Mouse (Mus musculus): ENCODE results near the gene Ggt6. TPM values are rescaled to one million over a fixed set of nuclear protein-coding genes. Genes with fewer than 3 reads are reported as not detected.

The Ggt6 gene
- total and polyA plus RNA-seq, 3 experiments, result 0.13 to 0.19 TPM; not detected in 1

DNA sequence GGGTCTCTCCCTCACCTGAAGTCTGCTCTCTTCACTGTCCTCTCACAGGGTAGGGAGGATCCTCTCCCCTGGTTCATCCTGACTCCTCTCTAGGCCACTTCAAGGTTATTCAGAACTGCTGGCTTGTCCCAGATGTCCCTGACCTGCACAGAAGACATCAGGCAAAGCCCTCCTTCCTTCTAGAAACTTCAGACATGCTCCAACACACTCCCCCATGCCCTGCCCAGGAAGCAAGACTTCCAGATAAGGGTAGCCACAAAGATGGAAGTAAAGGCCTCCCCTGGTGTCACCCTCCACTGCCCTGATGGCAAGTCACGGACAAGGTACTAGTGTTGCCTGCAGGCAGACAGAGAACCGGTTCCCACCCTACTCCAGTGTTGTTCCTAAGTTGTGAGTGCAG lies 40.6 kb upstream of the Ggt6 start:
- Histone ChIP-seq H3K4me2 (ENCODE audit: insufficient read depth, low read depth, poor library complexity, severe bottlenecking) (no peak overlapping the region), H3K9me3 (replicated peaks; ENCODE audit: low read length) (peaks cover under 1% of the 10 kb centered on the region), H3K4me3 (replicated peaks in 1 of 3; ENCODE audit: low read depth in 2 of 3, low read length in 2 of 3, poor library complexity in 1 of 3) (no peak overlapping the region), H3K27me3 (replicated peaks) (peaks cover 87% of the 10 kb centered on the region), H3K4me1 (ENCODE audit: control insufficient read depth in 1 of 2, insufficient read depth in 2 of 2) (no peaks in the 10 kb centered on the region), H3K79me2 (replicated peaks; ENCODE audit: control insufficient read depth, extremely low read depth, insufficient read depth, poor library complexity, severe bottlenecking) (no peaks in the 10 kb centered on the region), H3K36me3 (replicated peaks in 1 of 2; ENCODE audit: control insufficient read depth in 1 of 2, insufficient read depth in 1 of 2, low read length in 1 of 2) (no peaks in the 10 kb centered on the region), H3K9ac (ENCODE audit: insufficient read depth, low read depth) (no peak overlapping the region), H3K27ac (ENCODE audit: insufficient read depth, low read depth) (no peak overlapping the region)
- no peak for DNase-seq (ENCODE audit: extremely low read depth)
- TF ChIP-seq TBP (conservative IDR thresholded peaks at IDR 0.05; ENCODE audit: low read depth, low read length) (no peak), CHD2 (IDR thresholded peaks at IDR 0.05; ENCODE audit: low read length) (no peak)
- in situ Hi-C loops (cut with MboI; ENCODE audit: low pct_ligation_motif_present, low pct_unique_long_range_greater_than_20kb, low sequenced_read_pairs) (no loop called here), dilution Hi-C loops (cut with MboI; ENCODE audit: extremely low pct_ligation_motif_present, extremely low pct_unique_long_range_greater_than_20kb, low sequenced_read_pairs) (no loop called here)

DNA sequence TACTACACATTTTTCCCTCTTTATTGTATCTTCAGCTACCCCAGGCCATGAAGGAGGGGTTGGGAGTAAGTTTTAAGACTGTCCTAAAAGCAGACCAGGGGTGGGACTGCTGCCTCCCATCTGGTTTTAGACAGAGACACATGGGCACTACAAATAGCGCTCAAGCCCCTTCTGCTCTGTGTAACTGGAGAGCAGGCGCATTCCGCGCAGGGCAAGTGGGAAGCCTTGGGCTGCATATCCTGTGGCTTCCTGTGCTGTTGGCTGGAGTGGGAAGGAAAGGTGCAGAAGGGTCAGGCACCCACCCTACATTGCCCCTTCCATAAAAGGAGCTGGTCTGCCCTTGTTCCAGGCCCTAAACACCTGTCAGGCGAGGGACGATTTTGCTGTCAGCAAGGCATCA lies 39.7 kb upstream of the Ggt6 start:
- Histone ChIP-seq H3K27me3 (replicated peaks) (peaks cover 88% of the 10 kb centered on the region), H3K27ac (ENCODE audit: insufficient read depth, low read depth) (no peak overlapping the region), H3K9ac (ENCODE audit: insufficient read depth, low read depth) (no peak overlapping the region), H3K4me3 (replicated peaks in 1 of 3; ENCODE audit: low read depth in 2 of 3, low read length in 2 of 3, poor library complexity in 1 of 3) (no peak overlapping the region), H3K9me3 (replicated peaks; ENCODE audit: low read length) (peaks cover 7% of the 10 kb centered on the region), H3K4me1 (ENCODE audit: control insufficient read depth in 1 of 2, insufficient read depth in 2 of 2) (no peaks in the 10 kb centered on the region), H3K4me2 (ENCODE audit: insufficient read depth, low read depth, poor library complexity, severe bottlenecking) (no peak overlapping the region), H3K36me3 (replicated peaks in 1 of 2; ENCODE audit: control insufficient read depth in 1 of 2, insufficient read depth in 1 of 2, low read length in 1 of 2) (no peaks in the 10 kb centered on the region), H3K79me2 (replicated peaks; ENCODE audit: control insufficient read depth, extremely low read depth, insufficient read depth, poor library complexity, severe bottlenecking) (no peaks in the 10 kb centered on the region)
- in situ Hi-C loops (cut with MboI; ENCODE audit: low pct_ligation_motif_present, low pct_unique_long_range_greater_than_20kb, low sequenced_read_pairs) (no loop called here), dilution Hi-C loops (cut with MboI; ENCODE audit: extremely low pct_ligation_motif_present, extremely low pct_unique_long_range_greater_than_20kb, low sequenced_read_pairs) (no loop called here)
- no peak for DNase-seq (ENCODE audit: extremely low read depth)
- TF ChIP-seq NRF1 (IDR thresholded peaks at IDR 0.05; ENCODE audit: low read depth, low read length), result no peak
- TF ChIP-seq MYC (IDR thresholded peaks at IDR 0.05; ENCODE audit: low read depth, low read length), result no peak
- no peak for TF ChIP-seq JUN (IDR thresholded peaks at IDR 0.05; ENCODE audit: insufficient read depth, low read depth, low read length)
- no peak for TF ChIP-seq JUND (conservative IDR thresholded peaks at IDR 0.05; ENCODE audit: low read depth, low read length)
- TF ChIP-seq PAX5 (IDR thresholded peaks at IDR 0.05; ENCODE audit: low read length), result no peak
- TF ChIP-seq IRF4 (IDR thresholded peaks at IDR 0.05; ENCODE audit: low read depth, low read length), result no peak
- TF ChIP-seq NELFE (IDR thresholded peaks at IDR 0.05; ENCODE audit: low read depth, low read length), result no peak
- no peak for TF ChIP-seq MAX (IDR thresholded peaks at IDR 0.05; ENCODE audit: low read length)
- no peak for TF ChIP-seq KAT2A (IDR thresholded peaks at IDR 0.05; ENCODE audit: insufficient replicate concordance, low read length)
- no peak for TF ChIP-seq USF1 (IDR thresholded peaks at IDR 0.05; ENCODE audit: low read depth, low read length)
- no peak for TF ChIP-seq CTCF (conservative IDR thresholded peaks at IDR 0.05 in 1 of 2, IDR thresholded peaks at IDR 0.05 in 1 of 2; ENCODE audit: low read depth in 2 of 2, low read length in 2 of 2)

DNA sequence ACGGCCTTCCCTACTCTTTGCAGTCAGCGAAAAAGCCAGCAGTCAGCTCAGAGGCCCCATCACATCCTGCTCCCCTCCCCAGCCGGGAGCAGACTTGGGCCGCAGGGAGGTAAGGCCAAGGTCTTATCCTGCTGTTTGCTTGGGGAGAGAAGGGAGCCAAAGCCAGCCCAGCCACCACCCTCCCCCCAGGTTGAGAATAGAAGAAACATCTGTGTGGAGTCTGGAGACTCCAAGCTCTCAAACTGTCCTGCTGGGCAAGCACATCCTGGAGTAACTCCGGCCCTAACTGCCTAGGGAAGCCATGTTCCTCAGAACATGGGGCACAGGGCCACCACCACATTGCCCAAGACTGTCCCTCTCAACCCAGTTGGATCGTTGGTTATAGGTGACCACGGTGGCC lies 38.7 kb upstream of the Ggt6 start:
- DNase-seq (ENCODE audit: extremely low read depth), result no peak

More for the DNA sequence above, 38.7 kb upstream of the Ggt6 start:
- no peaks in the 10 kb centered on the region for H3K4me1 ChIP-seq (ENCODE audit: control insufficient read depth in 1 of 2, insufficient read depth in 2 of 2)
- H3K9ac ChIP-seq (ENCODE audit: insufficient read depth, low read depth), result no peak overlapping the region
- H3K36me3 ChIP-seq (replicated peaks in 1 of 2; ENCODE audit: control insufficient read depth in 1 of 2, insufficient read depth in 1 of 2, low read length in 1 of 2), result no peaks in the 10 kb centered on the region
- H3K27me3 ChIP-seq (replicated peaks), result peaks cover 89% of the 10 kb centered on the region
- no peaks in the 10 kb centered on the region for H3K79me2 ChIP-seq (replicated peaks; ENCODE audit: control insufficient read depth, extremely low read depth, insufficient read depth, poor library complexity, severe bottlenecking)
- H3K4me2 ChIP-seq (ENCODE audit: insufficient read depth, low read depth, poor library complexity, severe bottlenecking), result no peak overlapping the region
- peaks cover 7% of the 10 kb centered on the region for H3K9me3 ChIP-seq (replicated peaks; ENCODE audit: low read length)
- TF ChIP-seq NRF1 (IDR thresholded peaks at IDR 0.05; ENCODE audit: low read depth, low read length) (no peak), TCF12 (IDR thresholded peaks at IDR 0.05; ENCODE audit: low read depth, low read length) (no peak), MAX (IDR thresholded peaks at IDR 0.05; ENCODE audit: low read length) (no peak), JUN (IDR thresholded peaks at IDR 0.05; ENCODE audit: insufficient read depth, low read depth, low read length) (no peak), CTCF (conservative IDR thresholded peaks at IDR 0.05 in 1 of 2, IDR thresholded peaks at IDR 0.05 in 1 of 2; ENCODE audit: low read depth in 2 of 2, low read length in 2 of 2) (no peak), NELFE (IDR thresholded peaks at IDR 0.05; ENCODE audit: low read depth, low read length) (no peak), E2F4 (IDR thresholded peaks at IDR 0.05; ENCODE audit: insufficient replicate concordance, low read depth, low read length) (no peak), ZC3H11A (IDR thresholded peaks at IDR 0.05; ENCODE audit: low read depth, low read length) (no peak), GABPA (IDR thresholded peaks at IDR 0.05; ENCODE audit: insufficient replicate concordance, low read depth, low read length) (no peak), UBTF (IDR thresholded peaks at IDR 0.05; ENCODE audit: low read depth, low read length) (no peak), EP300 (IDR thresholded peaks at IDR 0.05; ENCODE audit: low read length) (no peak), MAZ (IDR thresholded peaks at IDR 0.05; ENCODE audit: low read depth, low read length) (no peak), ZNF384 (IDR thresholded peaks at IDR 0.05; ENCODE audit: low read depth, low read length) (no peak), MAFK (IDR thresholded peaks at IDR 0.05; ENCODE audit: insufficient replicate concordance, low read length) (no peak), HCFC1 (IDR thresholded peaks at IDR 0.05; ENCODE audit: low read depth, low read length) (no peak), CHD2 (IDR thresholded peaks at IDR 0.05; ENCODE audit: low read length) (no peak), USF2 (conservative IDR thresholded peaks at IDR 0.05; ENCODE audit: low read depth, low read length) (no peak), PAX5 (IDR thresholded peaks at IDR 0.05; ENCODE audit: low read length) (no peak), MXI1 (IDR thresholded peaks at IDR 0.05; ENCODE audit: low read depth, low read length) (no peak)
- H3K4me3 ChIP-seq (replicated peaks in 1 of 3; ENCODE audit: low read depth in 2 of 3, low read length in 2 of 3, poor library complexity in 1 of 3), result no peak overlapping the region
- dilution Hi-C loops (cut with MboI; ENCODE audit: extremely low pct_ligation_motif_present, extremely low pct_unique_long_range_greater_than_20kb, low sequenced_read_pairs) (no loop called here), in situ Hi-C loops (cut with MboI; ENCODE audit: low pct_ligation_motif_present, low pct_unique_long_range_greater_than_20kb, low sequenced_read_pairs) (no loop called here)
- no peak overlapping the region for H3K27ac ChIP-seq (ENCODE audit: insufficient read depth, low read depth)
